Mouse (Mus musculus) yolk sac, embryonic 10.5 days (tissue): Measurements from ENCODE around the gene Mmp28.

Experiments
- DNase-seq: peaks from one replicate; pipeline ENCODE4 v3.0.0-alpha.2; 2017; ENCODE audit warnings: low spot score

The Mmp28 gene

DNA sequence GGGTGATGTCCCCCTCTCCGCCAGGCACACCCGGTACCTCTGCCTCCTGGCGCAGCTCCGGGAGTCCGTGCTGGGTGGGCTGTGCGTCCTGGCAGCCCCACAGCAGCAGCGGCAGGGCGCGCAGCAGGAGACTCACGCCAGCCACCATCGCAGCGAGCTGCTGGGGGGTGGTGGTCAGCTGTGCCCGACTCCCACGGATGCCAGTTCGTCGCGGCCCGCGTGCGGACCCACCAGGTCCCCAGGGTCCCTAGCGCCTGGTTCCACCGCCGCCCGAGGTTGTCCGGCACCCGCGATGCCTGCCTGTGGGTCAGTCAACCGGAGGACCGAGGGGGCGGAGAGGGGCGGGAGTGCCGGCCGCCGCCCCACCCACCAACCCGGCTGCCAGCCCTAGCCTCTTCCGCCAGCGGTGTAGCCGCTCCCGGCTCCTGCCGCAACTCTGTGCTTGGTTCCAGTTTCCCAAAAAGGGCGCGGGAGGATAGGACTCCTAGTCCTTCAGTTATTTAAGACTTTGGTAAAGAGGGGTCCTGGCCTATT lies at the start of gene Mmp28:
Mmp28 (minus strand) TSS at position 361 of the 534 bp plus-strand sequence.
- DNase-seq, result no peak

DNA sequence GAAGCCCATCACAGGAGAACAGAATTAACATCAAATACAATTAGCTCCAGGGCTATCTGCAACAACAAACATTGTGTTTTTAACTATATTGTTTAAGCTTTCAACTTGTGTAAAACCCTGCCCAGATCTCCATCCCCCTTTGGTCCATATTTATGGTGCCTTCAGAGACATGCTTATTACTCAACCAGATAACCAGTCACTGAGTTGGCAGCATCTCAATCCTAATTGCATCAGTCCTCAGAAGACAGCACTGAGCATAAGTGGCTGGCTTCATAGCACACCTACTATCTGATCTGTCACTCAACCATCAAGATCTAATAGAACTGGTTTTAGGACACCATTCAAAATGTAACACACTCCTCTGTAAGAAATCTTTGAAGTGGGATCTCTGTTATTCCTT lies 46.6 kb upstream of the Mmp28 start:
- DNase-seq, result no peak

DNA sequence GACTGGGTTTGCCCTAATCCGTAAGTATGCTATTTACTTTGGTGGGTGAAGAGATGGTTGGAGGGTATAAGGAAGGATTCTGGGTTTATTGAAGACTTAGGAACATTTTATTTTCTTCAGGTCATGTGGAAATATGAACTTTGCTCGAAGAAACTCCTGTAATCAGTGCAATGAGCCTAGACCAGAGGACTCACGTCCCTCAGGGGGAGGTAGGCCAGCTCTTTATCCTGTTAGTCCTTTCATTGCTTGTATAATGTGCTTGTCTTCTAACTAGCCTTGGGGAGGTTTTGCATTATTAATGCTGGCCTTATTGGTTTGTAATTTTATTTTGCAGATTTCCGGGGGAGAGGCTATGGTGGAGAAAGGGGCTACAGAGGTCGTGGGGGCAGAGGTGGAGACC lies 41.4 kb upstream of the Mmp28 start:
- DNase-seq, result no peak

DNA sequence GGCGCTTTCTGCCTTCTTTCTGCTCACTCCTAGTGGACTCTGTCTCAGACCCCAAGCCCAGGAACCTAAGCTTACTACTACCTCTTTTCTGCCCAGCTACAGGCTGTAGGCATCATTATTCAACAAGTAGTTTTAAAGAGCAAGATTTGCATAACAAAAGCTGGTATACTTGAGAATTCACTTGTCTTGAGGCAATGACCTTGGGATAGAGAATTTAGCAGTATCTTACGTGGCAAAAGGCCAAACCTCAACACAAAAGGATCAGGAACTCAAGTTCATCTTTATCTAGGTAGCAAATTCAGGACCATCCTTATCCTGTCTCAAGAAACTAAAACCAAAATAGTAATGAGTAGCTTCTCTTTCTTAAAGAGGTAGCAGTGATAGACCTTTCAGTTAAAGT lies 32.7 kb upstream of the Mmp28 start:
- DNase-seq, result no peak

DNA sequence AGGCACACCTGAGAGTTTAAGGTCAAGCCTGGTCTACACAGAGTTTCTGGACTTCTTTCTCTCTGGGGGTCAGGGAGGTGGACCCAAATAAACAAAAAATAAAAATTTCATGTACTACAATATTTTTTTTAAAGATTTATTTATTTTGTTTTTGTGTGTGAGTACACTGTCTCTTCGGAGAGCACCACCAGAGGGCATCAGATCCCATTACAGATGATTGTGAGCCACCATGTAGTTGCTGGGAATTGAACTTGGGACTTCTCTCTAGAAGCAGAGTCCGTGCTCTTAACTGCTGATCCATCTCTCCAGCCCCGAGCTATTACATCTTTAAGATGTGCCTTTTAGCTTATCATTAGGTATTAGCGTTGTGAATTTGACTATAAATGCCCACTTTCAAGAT lies 28.6 kb upstream of the Mmp28 start:
- no peak for DNase-seq

DNA sequence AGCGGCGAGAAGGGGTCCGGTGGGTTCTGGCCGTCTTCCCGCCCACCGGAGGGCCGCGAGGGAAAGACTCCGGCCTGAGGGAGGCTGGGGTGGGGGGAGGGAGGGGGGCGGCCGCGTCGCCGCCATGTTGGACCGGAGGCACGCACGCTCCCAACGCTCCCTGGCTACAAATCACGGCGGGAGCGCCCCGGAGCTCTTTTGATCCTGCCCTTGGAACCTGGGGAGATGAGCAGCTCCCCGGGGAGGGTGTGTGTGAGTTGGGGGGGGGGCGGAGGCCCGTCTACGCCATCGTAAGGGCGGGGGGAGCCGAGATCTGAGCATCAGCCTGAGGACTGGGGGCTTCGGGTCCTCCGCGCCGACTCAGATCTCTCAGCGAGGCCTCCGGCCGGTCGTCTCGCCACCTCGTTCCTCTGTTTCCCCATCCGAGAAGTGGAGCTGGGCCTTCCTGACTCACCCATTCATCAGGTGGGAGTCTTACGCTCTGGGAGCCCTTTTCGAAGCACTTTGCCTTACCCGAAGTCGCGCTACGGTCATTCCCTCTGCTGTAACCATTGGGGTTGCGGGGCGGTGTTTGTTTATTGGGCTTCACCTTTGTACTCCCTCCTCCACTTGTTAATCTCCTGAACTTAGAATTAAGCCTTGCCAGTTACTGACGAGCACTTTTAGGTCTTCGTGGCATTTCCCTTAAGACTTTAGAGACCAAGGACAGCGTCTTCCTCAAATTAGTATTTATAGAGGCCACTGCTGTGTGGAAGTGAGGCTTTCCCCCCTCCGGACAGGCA lies 10.6 kb upstream of the Mmp28 start:
- DNase-seq, result no peak

DNA sequence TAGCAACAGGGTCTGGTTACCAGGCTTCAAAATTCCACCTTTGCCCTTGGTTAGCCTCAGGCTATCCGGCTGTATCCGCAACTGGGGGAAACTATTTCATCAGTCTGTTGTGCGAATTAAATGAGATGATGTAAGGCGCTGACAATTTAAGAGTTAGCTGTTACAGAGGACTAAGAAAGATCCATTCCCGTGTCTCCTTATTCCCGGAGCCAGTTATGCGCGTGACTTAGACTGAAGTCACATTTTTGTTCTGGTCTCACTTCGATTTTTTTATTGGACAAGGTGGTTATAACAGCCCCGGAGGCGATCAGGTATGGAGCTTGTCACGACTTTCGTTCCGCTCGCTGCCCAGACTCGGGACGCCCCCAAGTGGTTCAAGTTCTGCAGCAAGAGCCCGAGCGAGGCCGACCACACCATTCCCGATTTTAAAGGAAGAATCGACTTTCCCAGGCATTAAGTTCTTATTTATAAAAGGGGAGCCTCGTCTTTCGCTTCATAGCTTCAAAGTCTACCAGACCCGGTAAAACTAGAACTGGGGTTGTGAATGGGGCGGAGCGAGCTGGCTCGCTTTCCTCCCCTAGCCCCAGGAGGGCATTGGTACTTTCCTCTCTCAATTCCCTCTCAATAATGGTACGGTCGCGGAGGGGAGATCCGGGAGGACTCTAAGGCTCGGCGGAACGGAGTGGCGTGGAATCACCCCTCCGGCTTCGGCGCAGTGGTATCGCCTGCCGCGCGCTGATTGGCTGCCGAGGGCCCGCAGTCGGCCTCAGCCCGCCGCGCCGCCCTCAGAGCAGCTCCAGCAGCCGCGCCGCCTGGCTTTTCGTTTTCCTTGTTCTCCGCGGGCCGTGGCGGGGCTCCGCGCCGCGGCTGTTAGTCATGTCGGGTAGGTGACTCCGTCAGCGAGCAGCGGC lies 9.7 kb upstream of the Mmp28 start, which contains the start of gene Taf15:
Taf15 (plus strand) TSS at position 763 of the 911 bp plus-strand sequence.
- peak; percentile 97 for DNase-seq

DNA sequence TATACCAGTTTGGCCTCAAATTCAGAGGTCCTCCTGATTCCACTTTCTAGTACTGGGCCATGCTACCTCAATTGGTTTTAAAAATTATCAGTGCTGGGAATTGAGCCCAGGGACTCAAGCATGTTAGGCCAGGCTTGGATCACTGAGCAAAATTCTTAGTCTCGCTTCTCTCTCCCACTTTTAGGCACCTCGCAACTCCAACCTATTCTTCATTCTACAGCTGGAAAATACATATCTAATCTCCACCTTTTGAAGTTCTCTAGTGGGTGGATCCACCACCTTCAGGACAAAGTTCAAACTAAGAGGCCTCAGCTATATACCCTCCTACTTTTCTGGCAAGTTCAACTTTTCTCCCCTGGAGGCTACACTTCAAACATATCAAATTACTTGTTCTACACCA lies 8.9 kb upstream of the Mmp28 start:
- DNase-seq, result no peak

DNA sequence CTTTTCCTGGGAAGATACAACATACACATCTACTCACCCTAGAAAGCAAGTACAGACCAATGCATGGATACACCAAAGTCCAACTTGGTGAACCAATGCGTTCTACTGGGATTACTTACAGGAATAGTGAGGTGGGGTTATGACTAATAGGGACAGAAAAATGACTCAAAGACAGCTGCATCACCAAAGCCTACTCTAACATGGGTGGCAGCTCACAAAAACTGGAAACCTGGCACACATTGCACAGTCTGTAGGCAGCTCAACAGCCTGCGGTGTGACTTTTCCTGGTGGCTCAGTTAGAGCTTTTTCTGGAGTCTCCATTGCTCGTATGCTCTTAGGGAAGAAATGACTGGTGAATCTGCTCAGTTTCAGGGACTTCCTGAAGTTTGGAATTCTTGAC lies 5.9 kb upstream of the Mmp28 start:
- DNase-seq, result no peak

DNA sequence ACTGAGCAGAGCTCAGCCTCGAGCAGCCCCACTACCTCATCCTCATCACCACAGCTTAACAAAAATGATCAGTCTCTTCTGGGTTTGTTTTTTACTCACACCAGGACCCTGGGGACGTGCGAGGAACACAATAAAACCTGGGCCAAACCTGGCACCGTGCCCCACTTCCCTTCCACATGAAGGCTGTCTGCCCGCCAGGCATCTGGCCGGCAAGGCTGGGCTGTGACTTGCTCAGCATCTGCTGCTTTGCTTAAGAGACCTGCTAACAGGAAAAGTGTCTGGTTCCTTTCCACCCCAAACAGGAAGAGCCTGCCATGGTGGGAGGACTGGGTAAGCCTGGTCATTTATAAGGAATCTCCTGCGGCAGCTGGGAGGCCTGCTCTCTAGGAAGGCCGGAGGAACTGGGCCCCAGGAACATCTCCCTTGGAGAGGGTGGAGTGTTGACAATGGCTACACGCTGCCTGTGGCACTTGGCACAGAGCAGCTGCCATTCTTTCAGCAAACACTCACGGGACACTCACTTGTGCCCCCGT lies 4.3 kb upstream of the Mmp28 start:
- DNase-seq, result peak; percentile 22

DNA sequence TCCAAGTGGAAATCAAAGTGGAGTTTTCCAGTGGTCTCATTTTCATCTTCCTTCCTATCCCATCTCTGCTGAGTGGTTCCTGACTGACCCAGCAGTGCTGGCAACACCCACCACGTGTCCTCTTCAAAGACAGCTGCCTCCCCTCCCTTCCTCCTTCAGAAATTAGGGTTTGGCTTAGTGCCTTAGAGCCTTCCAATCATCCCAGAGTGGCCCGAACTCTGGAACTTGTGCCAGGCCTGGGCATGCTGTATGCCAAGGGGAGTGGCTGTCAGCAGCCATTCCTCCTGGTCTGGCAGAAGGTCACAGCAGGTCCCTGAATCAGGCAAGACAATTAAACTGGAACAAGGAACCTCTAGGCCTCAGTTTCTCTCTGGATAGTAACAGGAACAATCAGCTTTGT lies 3.1 kb upstream of the Mmp28 start:
- no peak for DNase-seq

DNA sequence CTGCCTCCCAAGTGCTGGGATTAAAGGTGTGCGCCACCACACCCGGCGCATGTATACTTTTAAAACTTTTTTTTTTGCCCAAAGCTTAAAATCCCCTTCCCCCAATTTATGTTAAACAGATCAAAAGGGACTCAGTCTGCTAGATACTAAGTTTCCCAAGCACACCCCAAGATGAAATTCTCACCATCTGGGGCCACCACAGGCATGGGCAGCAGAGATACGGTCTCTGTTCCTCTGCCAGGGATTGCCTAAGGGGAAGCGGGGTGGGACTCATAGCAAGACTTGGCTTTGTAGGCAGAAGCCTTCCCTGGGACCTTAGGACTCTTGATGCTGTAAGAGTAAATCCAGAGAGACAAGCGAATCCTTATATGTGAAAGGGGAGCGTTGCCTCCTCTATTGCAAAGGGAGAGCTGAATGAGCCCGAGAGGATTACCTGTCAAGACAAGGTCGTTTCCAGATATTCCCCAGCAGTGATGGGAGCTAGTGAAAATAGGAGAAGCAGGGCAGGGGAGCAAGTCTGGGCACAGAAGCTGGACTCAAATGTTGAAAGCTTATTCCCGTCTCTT lies 1.3 kb downstream of the Mmp28 start:
- no peak for DNase-seq

DNA sequence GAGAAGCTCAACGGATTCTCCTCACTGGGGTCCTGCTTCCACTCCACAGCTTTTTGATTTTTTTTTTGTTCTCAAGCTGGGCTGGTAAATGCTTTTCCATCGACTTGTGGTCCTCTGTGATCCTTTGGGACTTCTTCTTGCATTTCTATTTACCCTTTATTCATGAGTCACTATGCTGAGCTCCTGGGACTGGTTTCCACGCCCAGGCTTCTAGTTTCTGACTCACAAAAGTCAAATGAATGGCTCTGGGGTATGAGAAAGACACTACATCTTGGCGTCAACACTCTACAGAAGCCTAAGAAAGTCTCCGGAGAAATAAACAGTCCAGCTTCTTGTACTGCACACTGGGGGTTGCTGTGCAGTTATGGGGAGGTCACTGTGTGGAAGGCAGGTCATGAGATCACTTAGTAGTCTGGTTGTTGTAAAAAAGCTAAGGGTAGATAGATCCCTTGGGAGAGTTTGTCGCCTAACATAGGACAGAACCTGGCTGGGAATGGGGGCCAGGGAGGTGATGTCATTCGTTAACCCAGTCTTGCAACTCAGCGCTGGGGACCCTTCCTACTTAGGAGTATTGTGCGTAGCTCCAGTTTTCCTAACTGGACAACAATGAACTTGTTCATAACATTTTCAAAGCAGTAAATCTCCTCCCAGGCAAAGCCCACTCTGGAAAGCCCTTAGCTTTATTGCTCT lies 4.8 kb downstream of the Mmp28 start:
- DNase-seq, result no peak

DNA sequence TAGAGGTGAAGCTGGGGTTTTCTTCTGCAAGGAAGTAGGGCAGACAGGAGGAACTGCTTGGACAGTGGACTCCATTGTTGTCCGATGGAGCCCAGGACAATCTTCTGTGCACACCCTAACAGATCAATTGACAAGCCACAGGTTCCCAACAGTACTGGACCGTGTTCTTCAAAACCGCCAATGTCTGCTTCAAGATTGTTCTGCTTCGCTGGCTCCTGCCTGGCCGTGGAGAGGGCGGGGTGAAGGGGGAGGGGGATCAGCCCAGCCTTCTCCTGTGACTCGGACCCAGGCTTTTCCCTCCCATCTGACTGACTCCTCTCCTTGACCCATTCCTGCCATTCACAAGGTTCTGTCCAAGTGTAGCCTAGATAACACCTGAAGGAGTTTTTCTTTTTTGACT lies 5.6 kb downstream of the Mmp28 start:
- no peak for DNase-seq

DNA sequence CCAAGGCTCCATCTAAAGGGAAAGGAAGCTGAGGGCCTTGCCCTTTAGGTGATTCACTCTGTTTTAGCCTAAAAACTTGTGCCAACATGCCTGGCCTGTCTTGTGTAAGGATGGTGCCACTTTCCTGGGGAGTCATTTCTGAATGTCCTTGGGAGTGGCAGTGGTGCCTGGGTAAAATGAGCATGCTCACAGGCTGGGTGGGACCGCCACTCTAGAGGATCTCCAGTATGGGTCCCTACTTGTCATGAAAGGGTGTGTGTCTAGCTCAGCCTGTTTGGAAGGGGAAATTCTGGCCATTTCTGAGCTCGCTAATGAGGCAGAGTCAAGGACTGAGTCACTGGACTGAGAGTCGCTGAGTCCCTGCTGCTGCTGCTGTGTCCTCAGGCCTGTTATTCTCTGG lies 7.3 kb downstream of the Mmp28 start:
- DNase-seq, result no peak

DNA sequence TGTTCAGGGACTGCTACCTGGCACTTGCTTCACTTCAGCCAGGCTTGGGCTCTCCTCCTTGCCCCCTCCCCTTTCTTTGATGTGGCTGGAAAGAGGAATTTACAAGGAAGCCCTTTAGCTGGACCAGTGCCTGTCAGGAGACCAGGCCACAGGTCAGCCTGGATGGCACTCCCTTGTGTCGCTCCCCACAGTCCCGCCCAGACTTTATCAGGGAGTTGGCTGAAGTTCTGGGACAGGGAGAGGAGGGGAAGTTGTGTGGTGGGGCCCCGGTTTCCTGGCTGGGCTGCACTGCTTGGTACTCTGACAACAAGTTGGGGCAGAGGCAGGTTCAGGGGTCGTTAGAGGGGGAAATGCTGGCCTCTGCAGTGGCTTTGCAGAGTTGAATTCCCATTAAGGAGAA lies 8.3 kb downstream of the Mmp28 start:
- DNase-seq, result no peak

DNA sequence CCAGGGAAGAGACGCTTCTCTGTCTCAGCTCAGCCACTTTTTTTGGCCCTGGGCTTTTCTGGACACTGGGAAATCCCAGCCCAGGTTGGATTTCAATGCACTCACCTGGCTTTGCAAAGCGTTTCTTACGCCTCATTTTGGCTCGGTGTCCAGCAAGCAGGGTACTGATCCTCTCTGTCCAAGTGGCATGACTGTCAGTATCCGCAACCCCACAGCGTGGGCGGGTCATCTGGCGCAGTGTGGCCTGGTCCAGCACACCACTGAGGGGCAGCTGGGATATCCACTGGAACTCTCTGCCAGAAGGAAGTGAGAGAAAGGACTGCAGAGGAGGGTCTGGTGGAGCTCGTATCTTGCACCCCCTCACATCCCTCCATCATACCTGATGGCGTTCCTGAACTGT lies 11.6 kb downstream of the Mmp28 start:
- DNase-seq, result no peak

DNA sequence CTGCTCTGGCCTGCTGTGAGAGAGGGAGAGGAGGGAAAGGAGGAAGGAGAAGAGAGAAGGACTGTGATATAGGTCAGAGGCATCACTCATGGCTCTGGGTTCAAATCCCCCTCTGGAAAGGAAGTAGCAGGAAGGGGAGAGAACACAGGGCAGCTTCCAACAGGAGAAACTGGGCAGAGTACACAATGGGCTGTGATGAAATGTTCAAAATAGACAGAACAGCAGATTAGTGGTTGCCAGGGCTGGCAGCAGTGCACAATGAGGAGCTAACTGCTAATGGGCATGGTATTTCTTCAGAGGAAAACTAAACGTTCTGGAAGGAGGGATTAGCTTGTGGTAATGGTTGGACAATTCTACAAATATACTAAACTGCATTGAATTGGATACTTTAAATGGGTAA lies 12.3 kb downstream of the Mmp28 start:
- DNase-seq, result no peak

DNA sequence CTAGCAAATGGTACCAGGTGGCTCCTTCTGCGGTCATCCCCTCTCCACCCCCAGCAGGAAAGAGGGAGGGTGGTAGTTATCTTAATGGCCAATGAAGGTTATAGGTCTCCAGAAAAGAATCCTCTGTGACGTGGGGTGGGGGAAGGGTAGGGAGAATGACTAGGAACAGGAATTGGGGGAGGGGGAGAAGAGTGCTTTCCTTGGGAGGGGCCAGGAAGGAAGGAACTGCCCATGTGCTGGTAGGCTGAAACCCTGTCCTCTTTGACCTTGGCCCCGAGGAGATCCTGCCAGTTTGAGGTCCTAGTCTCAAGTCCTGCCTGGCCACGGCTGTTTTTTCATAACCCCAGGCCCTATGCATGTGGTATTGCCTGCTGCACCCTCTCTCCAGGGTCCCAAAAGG lies 13.6 kb downstream of the Mmp28 start:
- DNase-seq, result peak; percentile 40

DNA sequence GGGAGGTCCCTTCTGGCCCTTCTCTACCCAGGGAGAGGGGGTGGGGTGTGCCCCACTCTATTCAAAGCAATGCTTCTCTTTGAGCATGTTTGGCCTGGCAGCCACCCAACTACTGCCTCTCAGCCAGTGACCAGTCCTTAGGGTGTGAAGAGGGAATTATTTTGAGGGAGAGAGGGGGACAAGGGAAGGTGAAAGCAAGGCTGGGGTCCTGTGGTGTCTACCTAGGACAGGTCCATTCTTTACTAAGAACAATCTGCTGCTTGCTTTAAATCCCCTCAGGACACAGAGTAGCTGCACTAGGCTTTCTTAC lies 14.0 kb downstream of the Mmp28 start:
- no peak for DNase-seq

DNA sequence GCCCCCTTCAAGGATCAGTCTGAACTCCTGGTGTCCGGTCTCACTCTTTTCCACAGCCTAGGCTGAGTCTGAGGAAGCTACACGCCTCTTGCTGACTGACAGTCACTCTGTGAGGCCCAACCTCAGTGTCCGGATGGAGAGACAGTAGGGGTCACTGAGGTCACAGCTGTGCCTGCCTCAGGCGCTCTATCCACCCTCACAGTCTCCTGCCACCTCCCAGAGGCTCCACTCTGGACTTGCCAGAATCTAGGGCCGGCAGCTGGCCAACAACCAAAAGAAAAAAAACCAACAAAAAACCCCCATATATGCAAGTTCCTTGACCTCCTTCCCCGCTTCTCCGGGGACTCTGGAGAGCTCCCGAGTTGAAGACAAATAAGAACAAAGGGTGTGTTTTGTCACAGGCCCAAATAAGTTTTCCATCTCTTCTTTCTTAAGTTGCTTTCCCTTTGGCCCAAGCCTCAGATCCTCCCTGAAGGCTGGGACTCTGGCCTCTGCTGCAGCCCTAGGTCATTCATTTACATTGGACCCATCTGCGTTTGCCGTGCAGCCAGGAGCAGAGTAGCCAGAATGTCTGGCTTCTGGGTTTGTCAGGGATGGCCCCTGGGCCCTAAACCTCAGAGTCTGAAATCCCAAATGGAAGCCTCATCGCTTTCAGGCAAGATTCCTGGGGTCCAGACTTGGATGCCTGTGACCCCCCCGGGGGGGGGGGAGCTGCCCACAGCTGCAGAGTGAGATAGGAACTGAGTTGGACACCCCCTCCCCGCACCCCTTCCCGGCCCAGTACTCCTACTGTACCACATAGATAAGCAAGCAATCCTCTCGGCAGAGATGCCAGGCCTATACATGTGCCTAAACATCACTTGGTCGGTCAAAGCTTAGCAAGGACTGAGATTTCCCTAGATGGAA lies 14.6 kb downstream of the Mmp28 start:
- DNase-seq, result no peak
